Mouse (Mus musculus): ENCODE measurements around the gene Wdr83.

Gene Wdr83

DNA sequence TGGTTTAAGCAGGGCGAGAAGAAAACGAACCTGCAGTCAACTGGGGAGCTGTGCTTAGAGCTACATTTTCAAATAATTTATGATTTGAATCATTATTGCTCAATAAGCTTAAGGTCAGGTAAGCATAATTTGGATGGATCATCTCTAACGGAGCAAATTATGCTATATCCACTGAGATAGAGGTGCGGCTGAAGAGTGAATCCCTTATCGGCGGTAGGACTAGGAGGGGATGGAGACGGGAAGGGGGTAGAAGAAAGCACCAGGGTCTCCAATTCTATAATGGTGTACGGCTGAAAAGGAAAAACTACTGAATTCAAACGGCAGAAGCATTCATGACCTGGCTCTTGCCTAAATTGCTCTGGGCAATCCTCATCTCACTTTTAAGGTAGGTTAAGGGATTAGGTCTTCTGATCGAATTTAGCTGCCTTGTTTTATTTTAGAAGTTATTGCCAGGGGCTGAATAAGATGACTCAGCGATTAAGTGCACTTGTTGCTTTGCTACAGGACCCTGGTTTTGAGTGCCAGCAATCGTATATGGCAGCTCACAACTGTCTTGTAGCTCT, 45.9 kb downstream of the Wdr83 start:
- peak; percentile 24 for DNase-seq (ENCODE audit: extremely low spot score, low spot score)

DNA sequence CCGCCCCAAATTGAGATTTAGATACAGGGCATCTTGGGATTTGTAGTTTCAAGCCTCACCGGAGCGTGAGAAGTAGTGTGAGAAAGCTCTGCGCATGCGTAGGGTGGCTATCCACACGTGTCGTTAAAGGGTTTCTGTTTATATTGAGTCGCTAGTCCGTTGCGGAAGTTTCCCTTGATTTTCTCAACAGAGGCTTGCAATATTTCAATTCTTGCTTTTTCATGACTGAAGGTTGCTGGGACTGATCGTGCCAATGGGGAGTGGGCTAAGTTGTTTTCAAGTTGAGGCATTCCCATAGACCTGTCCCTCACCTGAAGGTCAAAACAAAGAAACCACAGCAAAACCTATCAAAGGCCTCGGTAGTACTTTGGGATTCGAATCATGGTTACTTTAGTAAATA, 46.3 kb downstream of the Wdr83 start:
- peak; percentile 73 for DNase-seq (ENCODE audit: extremely low spot score, low spot score)

- DNase-seq (ENCODE audit: extremely low spot score, low spot score): no peak
These were observed 47.2 kb downstream of the Wdr83 start for GRCm38 (mm10) chr8:85033867-85034266.

DNA sequence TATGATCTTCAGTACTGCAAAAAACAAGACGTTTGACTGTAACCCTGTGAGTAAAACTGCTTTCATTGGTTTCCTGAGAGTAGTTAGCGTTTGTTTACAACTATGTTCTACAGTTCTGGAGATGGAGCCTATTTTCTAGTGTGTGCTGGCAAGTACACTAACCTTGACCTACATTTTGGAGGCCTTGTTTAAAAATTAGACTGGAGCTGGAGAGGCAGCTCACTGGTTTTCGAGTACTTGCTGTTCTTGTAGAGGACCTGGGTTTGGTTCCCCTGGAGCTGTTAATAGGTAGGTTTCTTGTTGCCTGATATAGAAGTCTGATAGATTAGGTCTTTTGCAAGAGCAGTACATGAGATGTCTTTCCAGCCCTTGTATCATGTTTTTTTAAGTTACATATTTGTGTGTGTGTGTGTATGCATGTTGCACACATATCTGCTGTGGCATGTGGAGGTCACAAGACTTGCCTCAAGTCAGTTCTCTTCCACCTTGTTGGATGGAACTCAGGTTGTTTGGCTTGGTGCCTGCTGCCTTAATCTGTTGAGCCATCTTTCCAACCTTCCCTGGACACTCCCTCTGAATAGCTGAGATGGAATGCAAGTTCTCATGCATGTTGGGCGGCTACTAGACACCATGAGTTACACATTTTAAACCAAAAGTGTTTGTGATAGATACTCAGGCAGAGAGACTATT, 48.3 kb downstream of the Wdr83 start:
- DNase-seq (ENCODE audit: extremely low spot score, low spot score): no peak

- no peak for DNase-seq (ENCODE audit: extremely low spot score, low spot score)
These were observed 51.8 kb downstream of the Wdr83 start for GRCm38 (mm10) chr8:85029271-85029670.

DNA sequence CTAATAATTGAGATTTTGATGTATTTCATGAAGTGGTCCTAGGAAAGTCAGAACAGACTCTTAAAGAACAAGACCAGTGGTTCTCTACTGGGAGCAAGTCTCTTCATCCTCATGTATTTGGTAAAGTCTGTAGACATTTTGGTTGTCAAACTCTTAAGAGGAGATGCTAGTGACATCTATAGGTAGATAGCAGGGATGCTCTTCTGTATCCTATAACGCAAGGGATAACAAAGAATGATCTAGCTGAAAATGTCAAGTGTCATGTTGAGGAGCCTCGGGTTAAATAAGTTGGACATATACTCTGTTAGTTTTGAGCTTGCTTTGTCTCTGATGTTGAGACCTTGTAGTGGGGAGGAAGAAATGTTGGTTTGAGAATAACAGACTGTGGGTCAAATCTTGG, 53.2 kb downstream of the Wdr83 start:
- DNase-seq (ENCODE audit: extremely low spot score, low spot score): no peak

- DNase-seq (ENCODE audit: extremely low spot score, low spot score): no peak
These were observed 53.6 kb downstream of the Wdr83 start for GRCm38 (mm10) chr8:85027516-85027855.

DNA sequence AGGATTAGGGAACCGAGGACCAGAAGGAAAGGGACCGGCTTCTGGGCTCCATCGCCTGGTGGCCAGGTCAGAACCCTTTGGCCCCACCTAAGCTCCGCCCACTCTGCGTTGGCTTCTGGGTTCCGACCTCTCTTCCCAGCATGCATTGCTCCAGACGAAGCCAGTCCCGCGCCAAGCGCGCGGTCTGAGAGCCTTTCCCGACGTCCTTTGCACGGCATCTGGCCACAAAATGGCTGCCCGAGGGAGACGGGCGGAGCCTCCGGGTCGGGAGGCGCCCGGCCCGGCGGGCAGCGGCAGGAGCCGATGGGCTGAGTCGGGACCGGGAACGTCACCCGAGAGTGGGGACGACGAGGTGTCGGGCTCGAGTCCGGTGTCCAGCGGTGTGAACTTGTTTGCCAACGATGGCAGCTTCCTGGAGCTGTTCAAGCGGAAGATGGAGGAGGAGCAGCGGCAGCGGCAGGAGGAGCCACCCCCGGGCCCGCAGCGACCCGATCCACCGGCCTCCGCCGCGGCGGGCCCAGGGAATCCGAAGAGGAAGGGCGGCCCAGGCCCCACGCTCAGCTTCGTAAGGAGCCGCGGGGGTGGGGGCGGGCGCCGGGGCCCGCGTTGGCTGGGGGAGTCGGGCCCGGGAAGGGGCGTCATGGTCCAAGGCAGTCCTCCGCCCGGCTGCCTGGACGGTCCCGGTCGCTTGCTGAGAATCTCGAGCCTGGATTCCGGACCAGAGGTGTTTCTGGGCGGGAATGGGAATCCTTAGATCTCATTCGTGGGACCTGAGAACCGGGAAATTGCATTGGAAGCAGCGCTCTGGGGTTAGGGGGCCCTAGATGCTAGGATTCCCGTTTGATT, 54.2 kb downstream of the Wdr83 start, which contains the start of gene Trir:
Trir (plus strand) TSS at position 154 of the 846 bp plus-strand sequence.
- peak; percentile 96 for DNase-seq (ENCODE audit: extremely low spot score, low spot score)

GRCm38 (mm10) chr8:85025098-85025932, 55.8 kb downstream of the Wdr83 start, which contains the start of gene Asna1:
Asna1 (minus strand) TSS chr8:85025281.
- DNase-seq (ENCODE audit: extremely low spot score, low spot score): peak; percentile 91
